Mouse (Mus musculus) limb, embryonic 11.5 days (tissue): Measurements from ENCODE around the gene Ddx25. TPM values are rescaled to one million over a fixed set of nuclear protein-coding genes. Genes with fewer than 3 reads are reported as not detected.

Source experiments
- ATAC-seq: fragments of 200-750 bp; cut with Nextera tagmentation; 2 replicates; pipeline ENCODE4 v1.8.0; 2017; ENCODE audit warnings: low read depth; ENCODE audit not compliant: insufficient number of reproducible peaks, low FRiP score, low TSS enrichment
- DNase-seq: peaks from one replicate; pipeline ENCODE4 v3.0.0-alpha.2; 2015; ENCODE audit warnings: low spot score
- H3K27ac ChIP-seq: fragments of 300-500 bp; sonication (generic); replicated peaks from 2 replicates; pipeline ENCODE4 v1.5.1; 2014; ENCODE audit warnings: low read depth, mild to moderate bottlenecking, low read length
- H3K27me3 ChIP-seq: fragments of 300-500 bp; sonication (generic); 2 replicates; pipeline ENCODE4 v1.6.1; 2014; ENCODE audit warnings: mild to moderate bottlenecking, low read length, mixed read lengths; ENCODE audit not compliant: control insufficient read depth, insufficient read depth
- H3K36me3 ChIP-seq: fragments of 300-500 bp; sonication (generic); 2 replicates; pipeline ENCODE4 v1.6.1; 2014; ENCODE audit warnings: mild to moderate bottlenecking, low read length, moderate library complexity, mixed read lengths; ENCODE audit not compliant: control insufficient read depth, insufficient read depth
- H3K4me1 ChIP-seq: fragments of 300-500 bp; sonication (generic); 2 replicates; pipeline ENCODE4 v1.6.1; 2014; ENCODE audit warnings: low read length, mixed read lengths; ENCODE audit not compliant: control insufficient read depth, insufficient read depth
- H3K4me2 ChIP-seq: fragments of 300-500 bp; sonication (generic); 2 replicates; pipeline ENCODE4 v1.6.1; 2014; ENCODE audit warnings: low read depth, mild to moderate bottlenecking, moderate library complexity; ENCODE audit not compliant: severe bottlenecking
- H3K4me3 ChIP-seq: fragments of 300-500 bp; sonication (generic); 2 replicates; pipeline ENCODE4 v1.5.1; 2014; ENCODE audit warnings: low read depth, low read length
- H3K9ac ChIP-seq: fragments of 300-500 bp; sonication (generic); 2 replicates; pipeline ENCODE4 v1.6.1; 2014; ENCODE audit warnings: mild to moderate bottlenecking, low read length
- H3K9me3 ChIP-seq: fragments of 300-500 bp; sonication (generic); 2 replicates; pipeline ENCODE4 v1.6.1; 2016; ENCODE audit warnings: low read length; ENCODE audit not compliant: control insufficient read depth
- WGBS: fragments of 180-500 bp; shearing (Covaris S2); extraction: QIAGEN DNeasy Blood & Tissue Kit; methylation state at CpG from one replicate; pipeline ENCODE4 v1.1.7; 2014; 5-methylcytosine and 5-hydroxymethylcytosine counted together
- polyA plus RNA-seq: library from polyadenylated mRNA; unstranded; fragments of >200 nt; fragmentation: Nextera tagmentation; extraction: Ambion mirVana; gene quantifications from 2 replicates; pipeline ENCODE4 v1.2.1, GENCODE M21; 2014

Ddx25 gene
- polyA plus RNA-seq, 1 experiment from 2014 or later: 4.6 TPM

- no peak overlapping the region for H3K4me3 ChIP-seq
- no peak overlapping the region for H3K9ac ChIP-seq
- no peak for DNase-seq
- 81% methylated on average over 3 of the region's 3 CpGs for WGBS
- H3K4me1 ChIP-seq: peaks cover 3% of the 10 kb centered on the region; the same call in 1 of the 2 replicates
- H3K27me3 ChIP-seq: no peaks in the 10 kb centered on the region
- H3K9me3 ChIP-seq: no peaks in the 10 kb centered on the region
- peaks cover 4% of the 10 kb centered on the region; the same call in 1 of the 2 replicates for H3K36me3 ChIP-seq
- no peak overlapping the region for H3K4me2 ChIP-seq
- H3K27ac ChIP-seq: no peak overlapping the region
- no peak for ATAC-seq
Observed at GRCm38 (mm10) chr9:35495471-35495870, 62.9 kb downstream of the Ddx25 start.

DNA sequence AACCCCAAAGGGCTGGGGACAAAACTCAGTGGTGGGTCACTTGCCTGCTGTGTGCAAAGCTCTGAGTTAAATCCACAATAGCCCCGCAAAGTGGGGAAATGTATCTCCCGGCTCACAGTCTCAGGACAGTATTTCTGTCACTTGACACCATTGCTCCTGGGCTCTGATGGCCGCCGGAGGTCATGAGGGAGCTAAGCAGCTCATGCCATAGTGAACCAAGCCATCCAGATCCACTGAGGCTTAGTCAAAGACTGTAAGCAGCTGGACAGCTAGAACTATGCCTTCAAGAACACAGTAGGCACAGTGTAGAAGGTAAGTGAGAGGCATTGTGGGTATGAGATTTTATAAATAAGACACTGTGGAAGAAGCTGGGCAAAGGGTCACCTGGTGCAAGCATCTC lies 63.4 kb downstream of the Ddx25 start:
- Histone ChIP-seq H3K9ac (no peak overlapping the region), H3K4me3 (no peak overlapping the region), H3K27ac (no peak overlapping the region), H3K27me3 (no peaks in the 10 kb centered on the region), H3K9me3 (no peaks in the 10 kb centered on the region), H3K4me2 (no peak overlapping the region), H3K4me1 (peaks cover 3% of the 10 kb centered on the region; the same call in 1 of the 2 replicates), H3K36me3 (peaks cover 4% of the 10 kb centered on the region; the same call in 1 of the 2 replicates)
- WGBS: 40% methylated on average over 4 of the region's 4 CpGs
- ATAC-seq (0 out of 2 replicates have a peak, but pooled peaks have one; percentile 21), DNase-seq (no peak)

DNA sequence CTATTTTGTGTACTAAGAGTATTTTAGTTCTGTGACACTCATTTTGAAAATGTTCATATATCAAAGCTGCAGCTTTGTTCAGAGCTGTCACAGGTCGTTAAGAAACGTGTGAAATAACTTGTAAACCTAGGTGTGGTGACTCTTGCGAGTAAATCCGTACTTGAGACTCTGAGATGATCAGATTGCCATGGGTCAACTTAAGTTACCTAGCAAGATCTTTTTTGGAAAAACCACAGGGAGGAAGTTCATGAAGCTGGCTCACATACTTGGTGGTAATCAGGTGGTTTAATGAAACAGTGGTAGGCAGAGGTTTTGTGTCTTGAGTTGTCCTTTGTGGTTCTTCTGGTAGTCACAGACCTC lies 64.6 kb downstream of the Ddx25 start:
- Histone ChIP-seq H3K27ac (peak overlapping the region; percentile 48; the same call in 1 of the 2 replicates), H3K4me1 (peaks cover 3% of the 10 kb centered on the region; the same call in 1 of the 2 replicates), H3K36me3 (peaks cover 6% of the 10 kb centered on the region), H3K9ac (no peak overlapping the region), H3K9me3 (no peaks in the 10 kb centered on the region; the same call in 1 of the 2 replicates), H3K4me3 (no peak overlapping the region), H3K27me3 (no peaks in the 10 kb centered on the region), H3K4me2 (no peak overlapping the region)
- DNase-seq (no peak), ATAC-seq (no peak)
- 53% methylated on average over 4 of the region's 4 CpGs for WGBS

- no peaks in the 10 kb centered on the region for H3K27me3 ChIP-seq
- H3K27ac ChIP-seq: no peak overlapping the region; the same call in 1 of the 2 replicates
- peak; percentile 44 for DNase-seq
- no peak overlapping the region for H3K4me3 ChIP-seq
- no peaks in the 10 kb centered on the region; the same call in 1 of the 2 replicates for H3K9me3 ChIP-seq
- WGBS: 62% methylated on average over 7 of the region's 7 CpGs
- peaks cover 9% of the 10 kb centered on the region for H3K36me3 ChIP-seq
- ATAC-seq: peak; percentile 79; the same call in 1 of the 2 replicates
- no peak overlapping the region for H3K4me2 ChIP-seq
- peaks cover 3% of the 10 kb centered on the region; the same call in 1 of the 2 replicates for H3K4me1 ChIP-seq
- H3K9ac ChIP-seq: no peak overlapping the region
Observed at GRCm38 (mm10) chr9:35493033-35493732, 65.1 kb downstream of the Ddx25 start.

GRCm38 (mm10) chr9:35491109-35491866 lies 67.0 kb downstream of the Ddx25 start:
- peaks cover 11% of the 10 kb centered on the region for H3K36me3 ChIP-seq
- no peak for ATAC-seq
- 85% methylated on average over 11 of the region's 11 CpGs for WGBS

GRCm38 (mm10) chr9:35488496-35488895 lies 69.8 kb downstream of the Ddx25 start:
- no peak overlapping the region for H3K9ac ChIP-seq
- H3K4me3 ChIP-seq: no peak overlapping the region
- H3K4me1 ChIP-seq: 0 out of 2 replicates have a peak, but pooled peaks cover 2% of the 10 kb centered on the region
- H3K27me3 ChIP-seq: no peaks in the 10 kb centered on the region
- H3K9me3 ChIP-seq: no peaks in the 10 kb centered on the region; the same call in 1 of the 2 replicates
- DNase-seq: no peak
- WGBS: 97% methylated on average over 4 of the region's 4 CpGs
- H3K27ac ChIP-seq: no peak overlapping the region
- no peak overlapping the region for H3K4me2 ChIP-seq
- H3K36me3 ChIP-seq: peaks cover 7% of the 10 kb centered on the region
- no peak for ATAC-seq

More at GRCm38 (mm10) chr9:35491109-35491866, 67.0 kb downstream of the Ddx25 start:
- no peak overlapping the region for H3K4me3 ChIP-seq
- no peak for DNase-seq
- peaks cover 3% of the 10 kb centered on the region; the same call in 1 of the 2 replicates for H3K4me1 ChIP-seq
- H3K27me3 ChIP-seq: no peaks in the 10 kb centered on the region
- H3K27ac ChIP-seq: no peak overlapping the region
- H3K9me3 ChIP-seq: no peaks in the 10 kb centered on the region; the same call in 1 of the 2 replicates
- H3K9ac ChIP-seq: no peak overlapping the region
- no peak overlapping the region for H3K4me2 ChIP-seq

Other genes starting within 250 kb of the Ddx25 start
- gene Cdon, start 137.4 kb downstream of the Ddx25 start, polyA plus RNA-seq: 10.9 and 11.8 TPM in 2 replicates
- not detected in 2 replicates for gene Gm1113, start 40.3 kb downstream of the Ddx25 start, polyA plus RNA-seq
- gene Pus3, start 67 bp upstream of the Ddx25 start, polyA plus RNA-seq: 23.2 and 24.5 TPM in 2 replicates
- 0.43 and 0.52 TPM in 2 replicates for gene Pate2, start 11.8 kb upstream of the Ddx25 start, polyA plus RNA-seq
- gene Hyls1, start 11.9 kb upstream of the Ddx25 start, polyA plus RNA-seq: 23.8 and 24.4 TPM in 2 replicates
- gene Pate4, start 53.4 kb upstream of the Ddx25 start, polyA plus RNA-seq: not detected in 2 replicates
- 0.14 TPM in 1 of 2 replicates, not detected in the other for gene Pate3, start 89.7 kb upstream of the Ddx25 start, polyA plus RNA-seq
- gene Pate1, start 128.9 kb upstream of the Ddx25 start, polyA plus RNA-seq: not detected in 2 replicates
- gene Gm17677, start 182.5 kb upstream of the Ddx25 start, polyA plus RNA-seq: not detected in 2 replicates
- not detected in 2 replicates for gene Gm17727, start 219.6 kb upstream of the Ddx25 start, polyA plus RNA-seq
- gene Gm27235, start 231.6 kb upstream of the Ddx25 start, polyA plus RNA-seq: not detected in 2 replicates
- not detected in 2 replicates for gene D730048I06Rik, start 231.6 kb upstream of the Ddx25 start, polyA plus RNA-seq